Mouse (Mus musculus) G1E (cell line): ENCODE data around the gene Hhipl1.

ENCODE experiments used
- CTCF ChIP-seq: IDR thresholded peaks from 2 replicates; pipeline ENCODE4 v1.5.1; 2012; ENCODE audit warnings: low read depth, low read length, inconsistent platforms, mixed read lengths
- GATA1 ChIP-seq: IDR thresholded peaks from 2 replicates; pipeline ENCODE4 v1.6.1; 2012; ENCODE audit warnings: borderline replicate concordance, low read length, inconsistent platforms, mixed read lengths

DNA sequence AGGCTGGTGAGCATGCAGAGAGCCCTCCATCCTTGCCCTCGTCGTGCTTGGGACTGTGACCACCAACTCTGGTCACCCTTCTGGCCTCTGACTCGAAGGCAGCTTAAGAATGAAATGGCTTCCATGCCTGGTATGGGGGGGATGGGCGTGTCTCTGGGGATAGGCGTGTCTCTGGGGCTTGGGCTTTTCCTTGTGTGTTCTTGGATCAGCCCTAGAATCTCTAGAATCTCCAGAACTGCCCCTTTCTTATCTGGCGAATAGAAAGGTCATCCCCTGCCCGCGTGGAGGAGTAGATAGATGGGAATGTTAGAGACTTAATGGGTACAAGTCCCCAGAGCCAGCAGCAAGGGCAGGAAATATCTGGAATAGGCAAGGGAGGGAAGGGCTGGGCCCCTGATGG, 14.0 kb downstream of the Hhipl1 start:
- no peak for TF ChIP-seq CTCF
- no peak for TF ChIP-seq GATA1
